Mouse (Mus musculus) urinary bladder, adult 18-20 months (tissue): ENCODE data around the gene Fasn.
"Not testable (repeated sequence)": the region's sequence is repeated elsewhere in the genome, so short reads cannot be mapped to it uniquely, and the experiment has no call there.

ENCODE experiments used
- DNase-seq, 2 experiments: peaks; one replicate each; pipeline ENCODE4 v3.0.0; 2022; ENCODE audit warnings: low spot score in 2 of 2, mixed read lengths in 2 of 2

The Fasn gene

DNA sequence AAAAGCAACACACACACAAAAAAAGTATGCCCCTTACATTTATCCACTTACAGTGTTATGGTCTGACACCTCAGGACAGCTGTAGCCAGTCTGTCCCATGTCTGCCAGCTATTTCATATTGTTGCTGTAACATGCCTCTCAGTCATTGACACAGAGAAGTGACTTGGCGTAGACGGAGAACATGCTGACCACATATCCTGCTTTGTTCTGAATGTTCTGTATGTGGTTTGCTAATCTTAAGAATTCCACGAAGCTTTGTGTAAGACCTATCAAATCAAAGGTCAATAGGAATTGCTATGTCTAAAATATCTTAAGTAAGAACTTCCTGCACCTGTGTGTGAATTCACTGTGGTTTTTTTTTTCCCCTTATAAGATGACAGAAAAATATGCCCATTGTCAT, 26.1 kb downstream of the Fasn start:
- DNase-seq, result no peak

- DNase-seq, result no peak
These were observed 27.8 kb downstream of the Fasn start for GRCm38 (mm10) chr11:120796614-120796946.

GRCm38 (mm10) chr11:120795756-120796613, 28.4 kb downstream of the Fasn start, which contains the start of gene Dus1l:
Gene Dus1l (minus strand): TSS chr11:120796403.
- DNase-seq, result peak; percentile 91 to 97

DNA sequence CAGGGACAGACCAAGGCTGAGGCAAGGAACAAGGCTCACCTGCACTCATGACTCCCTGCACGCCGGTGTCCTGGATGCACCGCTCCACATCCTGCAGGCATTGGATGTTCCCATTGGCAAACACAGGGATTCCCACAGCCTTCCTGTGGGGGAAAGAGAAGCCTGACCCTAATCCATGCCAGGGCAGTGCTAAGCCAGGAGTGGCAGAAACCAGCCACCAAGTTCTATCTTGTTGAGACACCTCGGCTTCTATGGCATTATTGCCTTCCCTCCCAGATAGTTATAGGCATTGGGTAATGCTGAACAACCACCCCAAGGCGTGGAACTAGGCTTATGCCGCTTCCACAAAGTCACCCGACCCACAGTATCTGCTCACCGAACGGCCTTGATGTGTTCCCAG, 31.7 kb downstream of the Fasn start:
- DNase-seq, result no peak

DNA sequence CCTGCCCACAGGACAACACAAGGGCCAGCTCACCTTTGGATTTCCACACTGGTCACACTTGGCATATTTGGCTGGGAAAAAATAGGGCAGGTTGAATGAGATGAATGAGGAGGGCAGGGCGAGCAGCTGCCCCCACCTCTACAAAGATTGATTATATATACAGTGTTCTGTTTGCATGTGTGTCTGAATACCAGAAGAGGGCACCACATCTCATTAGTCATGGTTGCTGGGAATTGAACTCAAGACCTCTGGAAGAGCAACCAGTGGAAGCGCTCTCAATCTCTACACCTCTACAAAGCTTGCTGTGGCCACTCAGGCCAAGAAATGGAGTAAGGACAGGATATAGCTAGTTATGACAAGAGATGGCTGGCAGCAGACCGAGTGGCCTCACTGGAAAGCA, 34.5 kb downstream of the Fasn start:
- DNase-seq, result no peak

DNA sequence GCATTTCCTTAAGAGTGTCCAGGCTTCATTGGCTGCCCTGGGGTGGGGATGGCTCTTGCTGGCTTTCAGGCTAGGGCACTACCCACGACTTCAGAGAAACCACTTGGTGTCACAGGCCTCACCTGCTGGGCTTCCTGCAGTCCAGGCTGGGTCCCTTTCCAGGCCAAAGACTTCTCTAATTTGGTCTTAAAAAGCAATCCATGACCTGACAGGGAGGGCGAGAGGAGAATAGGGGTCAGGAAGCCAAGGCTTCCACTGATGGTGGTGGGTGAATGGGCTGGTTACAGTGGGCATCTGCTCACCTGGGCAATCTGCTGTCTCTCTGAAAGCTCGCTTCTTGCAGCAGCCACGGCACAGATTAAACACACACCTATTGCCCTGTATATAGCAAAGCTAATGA, 35.0 kb downstream of the Fasn start:
- DNase-seq, result no peak

DNA sequence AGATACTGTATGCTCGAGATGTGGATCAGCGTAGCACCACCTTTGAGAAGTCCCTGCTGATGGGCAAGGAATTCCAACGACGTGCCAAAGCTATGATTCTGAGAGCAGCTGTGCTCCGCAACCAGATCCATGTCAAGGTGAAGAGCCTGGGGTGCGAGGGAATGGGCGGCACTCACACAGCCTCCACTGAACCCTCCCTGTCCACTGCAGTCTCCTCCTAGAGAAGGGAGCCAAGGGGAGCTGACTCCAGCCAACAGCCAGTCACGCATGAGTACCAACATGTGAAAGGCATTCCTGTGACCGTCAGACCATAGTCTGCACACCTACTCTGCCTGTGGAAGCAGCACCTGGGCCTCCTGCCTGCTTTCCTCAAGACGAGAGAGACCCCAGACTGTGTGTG, 35.9 kb downstream of the Fasn start:
- not testable (repeated sequence) for DNase-seq

GRCm38 (mm10) chr11:120785145-120785544, 39.2 kb downstream of the Fasn start:
- DNase-seq, result no peak

GRCm38 (mm10) chr11:120784064-120784791, 40.1 kb downstream of the Fasn start, which contains the start of the genes Rfng and Gps1:
Gene Rfng (minus strand): TSS chr11:120784207.
Gene Gps1 (plus strand): TSS chr11:120784272.
- peak; percentile 80 to 82 for DNase-seq

DNA sequence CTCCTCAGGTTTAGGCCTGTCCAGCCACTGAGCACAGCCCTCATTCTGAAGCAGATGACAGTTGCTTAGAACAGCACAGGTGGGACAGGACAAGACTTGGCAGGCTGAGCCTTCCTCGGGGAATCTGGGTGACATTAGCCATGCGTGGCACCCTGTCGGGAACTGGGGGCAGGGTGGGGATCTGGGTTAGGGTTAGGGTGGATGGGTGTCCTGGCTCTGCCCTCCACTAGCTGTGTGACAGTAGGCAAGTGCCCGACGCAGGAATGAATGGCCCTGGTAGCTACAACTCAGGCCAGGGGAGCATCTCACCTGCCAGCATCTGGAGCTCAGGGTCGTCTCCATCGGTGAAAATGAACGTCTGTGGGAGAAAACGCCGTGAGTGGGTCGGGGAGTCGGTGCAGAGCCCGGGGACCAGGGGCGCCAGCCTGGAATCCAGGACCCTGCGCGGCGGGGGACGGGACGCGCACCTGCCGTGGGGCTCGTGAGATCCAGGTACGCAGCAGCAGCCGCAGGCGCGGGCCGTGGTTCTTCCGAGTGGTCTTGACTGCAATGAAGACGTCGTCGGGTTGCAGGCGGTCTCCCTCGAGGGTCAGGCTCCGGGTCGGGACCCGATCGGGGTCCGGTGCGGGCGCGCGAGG, 40.8 kb downstream of the Fasn start:
- DNase-seq, result peak in 1 of 2 experiments; percentile 34

- not testable (repeated sequence) for DNase-seq
These were observed 43.0 kb downstream of the Fasn start for GRCm38 (mm10) chr11:120781361-120781760.

DNA sequence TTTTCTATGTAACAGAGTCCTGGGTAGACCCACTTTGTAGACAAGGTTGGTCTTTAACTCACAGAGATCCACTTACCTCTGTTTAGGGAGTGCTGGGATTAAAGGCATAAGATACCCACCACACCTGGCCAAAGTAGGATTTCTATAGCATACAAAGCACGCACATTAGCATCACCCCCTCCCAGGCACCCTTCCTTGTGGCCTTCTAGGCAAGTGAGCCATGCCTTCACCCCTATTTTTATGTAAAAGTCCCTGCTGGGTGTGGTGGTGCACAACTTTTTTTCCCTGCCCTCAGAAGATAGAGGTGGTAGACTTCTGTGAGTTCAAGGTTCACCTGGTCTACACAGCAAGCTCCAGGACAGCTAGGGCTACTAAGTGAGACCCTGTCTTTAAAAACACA, 44.5 kb downstream of the Fasn start:
- no peak for DNase-seq

GRCm38 (mm10) chr11:120777123-120777522, 47.2 kb downstream of the Fasn start:
- DNase-seq, result no peak

- peak; percentile 87 to 92 for DNase-seq
These were observed 48.4 kb downstream of the Fasn start for GRCm38 (mm10) chr11:120775774-120776469.

GRCm38 (mm10) chr11:120773463-120774190, 50.7 kb downstream of the Fasn start:
- DNase-seq, result no peak

GRCm38 (mm10) chr11:120772749-120773148, 51.6 kb downstream of the Fasn start:
- no peak for DNase-seq

DNA sequence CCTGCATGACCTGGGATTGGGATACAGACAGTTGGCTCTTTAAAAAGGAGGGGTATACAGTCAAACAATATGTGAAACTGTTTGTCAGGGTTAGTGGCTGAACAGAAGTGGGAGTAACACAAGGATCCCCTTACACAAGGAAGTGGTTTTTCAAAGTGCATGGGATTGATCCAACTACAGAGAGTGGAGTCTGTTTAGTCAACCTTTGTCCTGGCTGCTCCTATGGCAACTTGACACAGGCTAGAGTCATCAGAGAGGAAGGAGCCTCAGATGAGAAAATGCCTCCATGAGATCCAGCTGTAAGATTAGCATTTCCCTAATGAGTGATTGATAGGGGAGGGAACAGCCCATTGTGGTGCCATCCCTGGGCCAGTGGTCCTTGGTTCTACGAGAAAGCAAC, 56.1 kb downstream of the Fasn start:
- DNase-seq, result no peak

DNA sequence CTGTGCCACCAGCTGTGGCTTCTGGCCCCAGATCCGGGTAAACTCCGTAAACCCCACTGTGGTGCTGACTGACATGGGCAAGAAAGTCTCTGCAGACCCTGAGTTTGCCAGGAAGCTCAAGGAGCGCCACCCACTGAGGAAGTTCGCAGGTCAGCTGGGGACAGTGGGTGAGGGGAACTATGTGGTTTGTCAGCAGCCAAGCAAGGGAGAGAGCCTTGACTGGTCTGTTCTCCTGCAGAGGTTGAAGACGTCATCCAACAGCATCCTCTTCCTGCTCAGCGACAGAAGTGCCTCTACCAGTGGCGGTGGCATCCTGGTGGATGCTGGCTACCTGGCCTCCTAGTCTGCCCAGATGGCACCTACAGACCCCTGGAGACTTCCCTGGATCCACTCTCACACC, 57.3 kb downstream of the Fasn start:
- DNase-seq, result not testable (repeated sequence)

- DNase-seq, result not testable (repeated sequence)
These were observed 61.0 kb downstream of the Fasn start for GRCm38 (mm10) chr11:120763121-120763999.

- DNase-seq, result not testable (repeated sequence)
These were observed 61.7 kb downstream of the Fasn start, which contains the start of gene Hmga1b for GRCm38 (mm10) chr11:120762672-120763041. Gene Hmga1b (plus strand): TSS chr11:120762794.
